Mouse (Mus musculus) liver, embryonic 12.5 days (tissue): ENCODE measurements at regions not wholly inside any gene's neighbourhood (a gene's known extent, or its start where the extent isn't known, plus 50 kb on each side); places are given as distances from the start of the nearest gene placed in this dataset.

ENCODE experiments used
- ATAC-seq: fragments of 200-750 bp; cut with Nextera tagmentation; 2 replicates; pipeline ENCODE4 v1.8.0; 2017; ENCODE audit warnings: moderate number of reproducible peaks, mild to moderate bottlenecking, moderate library complexity
- H3K27ac ChIP-seq: fragments of 300-500 bp; sonication (generic); 2 replicates; pipeline ENCODE4 v1.5.1; 2016; ENCODE audit warnings: mild to moderate bottlenecking
- H3K27me3 ChIP-seq: fragments of 300-500 bp; sonication (generic); replicated peaks from 2 replicates; pipeline ENCODE4 v1.6.1; 2016; ENCODE audit warnings: mild to moderate bottlenecking, moderate library complexity
- H3K36me3 ChIP-seq: fragments of 300-500 bp; sonication (generic); 2 replicates; pipeline ENCODE4 v1.6.1; 2016; ENCODE audit warnings: mild to moderate bottlenecking, moderate library complexity
- H3K4me1 ChIP-seq: fragments of 300-500 bp; sonication (generic); 2 replicates; pipeline ENCODE4 v1.6.1; 2016
- H3K4me2 ChIP-seq: fragments of 300-500 bp; sonication (generic); 2 replicates; pipeline ENCODE4 v1.6.1; 2016; ENCODE audit warnings: mild to moderate bottlenecking, moderate library complexity
- H3K4me3 ChIP-seq: fragments of 300-500 bp; sonication (generic); 2 replicates; pipeline ENCODE4 v1.5.1; 2016; ENCODE audit warnings: mild to moderate bottlenecking, moderate library complexity
- H3K9ac ChIP-seq: fragments of 300-500 bp; sonication (generic); 2 replicates; pipeline ENCODE4 v1.6.1; 2016; ENCODE audit warnings: mild to moderate bottlenecking, moderate library complexity
- H3K9me3 ChIP-seq: fragments of 300-500 bp; sonication (generic); replicated peaks from 2 replicates; pipeline ENCODE4 v1.6.1; 2016; ENCODE audit warnings: mild to moderate bottlenecking, moderate library complexity
- WGBS: fragments of 180-500 bp; shearing (Covaris S2); methylation state at CpG from one replicate; pipeline ENCODE4 v1.1.7; 2016; ENCODE audit not compliant: insufficient replicate concordance; 5-methylcytosine and 5-hydroxymethylcytosine counted together

GRCm38 (mm10) chr2:11416122-11416521 is 137.8 kb downstream of the Pfkfb3 start:
- no peaks in the 10 kb centered on the region for H3K36me3 ChIP-seq
- H3K4me3 ChIP-seq: no peak overlapping the region
- H3K9me3 ChIP-seq: no peaks in the 10 kb centered on the region
- 72% methylated on average over 11 of the region's 11 CpGs for WGBS
- H3K27ac ChIP-seq: no peak overlapping the region
- H3K9ac ChIP-seq: no peak overlapping the region
- no peaks in the 10 kb centered on the region for H3K4me1 ChIP-seq
- H3K4me2 ChIP-seq: no peak overlapping the region
- ATAC-seq: no peak
- H3K27me3 ChIP-seq: no peaks in the 10 kb centered on the region

GRCm38 (mm10) chr2:11412521-11412920 is 141.4 kb downstream of the Pfkfb3 start:
- H3K9ac ChIP-seq: no peak overlapping the region
- H3K9me3 ChIP-seq: no peaks in the 10 kb centered on the region
- H3K27me3 ChIP-seq: no peaks in the 10 kb centered on the region
- no peaks in the 10 kb centered on the region for H3K36me3 ChIP-seq
- no peak overlapping the region for H3K27ac ChIP-seq
- WGBS: 80% methylated on average over 6 of the region's 6 CpGs
- H3K4me3 ChIP-seq: no peak overlapping the region
- ATAC-seq: no peak
- no peaks in the 10 kb centered on the region for H3K4me1 ChIP-seq
- no peak overlapping the region for H3K4me2 ChIP-seq

GRCm38 (mm10) chr2:11408497-11408896 is 145.4 kb downstream of the Pfkfb3 start:
- Histone ChIP-seq H3K36me3 (no peaks in the 10 kb centered on the region), H3K4me3 (no peak overlapping the region), H3K9me3 (no peaks in the 10 kb centered on the region), H3K9ac (no peak overlapping the region), H3K27ac (no peak overlapping the region), H3K27me3 (no peaks in the 10 kb centered on the region), H3K4me2 (no peak overlapping the region), H3K4me1 (no peaks in the 10 kb centered on the region)
- 69% methylated on average over 5 of the region's 6 CpGs for WGBS
- ATAC-seq: no peak

- no peak overlapping the region for H3K9ac ChIP-seq
- H3K27me3 ChIP-seq: no peaks in the 10 kb centered on the region
- no peak overlapping the region for H3K4me2 ChIP-seq
- WGBS: 59% methylated on average over 1 of the region's 1 CpGs
- no peak overlapping the region for H3K27ac ChIP-seq
- ATAC-seq: peak; percentile 46
- H3K36me3 ChIP-seq: no peaks in the 10 kb centered on the region
- H3K4me1 ChIP-seq: no peaks in the 10 kb centered on the region
- H3K4me3 ChIP-seq: no peak overlapping the region
- H3K9me3 ChIP-seq: no peaks in the 10 kb centered on the region
Measured at GRCm38 (mm10) chr2:11406103-11406615, 147.7 kb downstream of the Pfkfb3 start.

- no peaks in the 10 kb centered on the region for H3K27me3 ChIP-seq
- WGBS: 72% methylated on average over 10 of the region's 10 CpGs
- no peaks in the 10 kb centered on the region for H3K36me3 ChIP-seq
- H3K4me1 ChIP-seq: no peaks in the 10 kb centered on the region
- H3K9me3 ChIP-seq: no peaks in the 10 kb centered on the region
- no peak overlapping the region for H3K4me2 ChIP-seq
- no peak overlapping the region for H3K4me3 ChIP-seq
- no peak for ATAC-seq
- H3K9ac ChIP-seq: no peak overlapping the region
- no peak overlapping the region for H3K27ac ChIP-seq
Measured at GRCm38 (mm10) chr2:11402218-11402848, 151.5 kb downstream of the Pfkfb3 start.

- ATAC-seq: no peak
- no peaks in the 10 kb centered on the region for H3K27me3 ChIP-seq
- H3K36me3 ChIP-seq: no peaks in the 10 kb centered on the region
- H3K4me3 ChIP-seq: no peak overlapping the region
- 84% methylated on average over 3 of the region's 3 CpGs for WGBS
- no peak overlapping the region for H3K4me2 ChIP-seq
- no peak overlapping the region for H3K27ac ChIP-seq
- no peak overlapping the region for H3K9ac ChIP-seq
- H3K9me3 ChIP-seq: no peaks in the 10 kb centered on the region
- H3K4me1 ChIP-seq: no peaks in the 10 kb centered on the region
Measured at GRCm38 (mm10) chr2:11399411-11399810, 154.5 kb downstream of the Pfkfb3 start.

- ATAC-seq: no peak
- H3K9ac ChIP-seq: no peak overlapping the region
- H3K27me3 ChIP-seq: no peaks in the 10 kb centered on the region
- H3K9me3 ChIP-seq: no peaks in the 10 kb centered on the region
- no peaks in the 10 kb centered on the region for H3K4me1 ChIP-seq
- H3K4me3 ChIP-seq: no peak overlapping the region
- no peak overlapping the region for H3K4me2 ChIP-seq
- 71% methylated on average over 6 of the region's 6 CpGs for WGBS
- H3K36me3 ChIP-seq: no peaks in the 10 kb centered on the region
- no peak overlapping the region for H3K27ac ChIP-seq
Measured at GRCm38 (mm10) chr2:11398949-11399348, 154.9 kb downstream of the Pfkfb3 start.

- no peak overlapping the region for H3K4me3 ChIP-seq
- no peak overlapping the region for H3K27ac ChIP-seq
- no peaks in the 10 kb centered on the region for H3K36me3 ChIP-seq
- WGBS: 22% methylated on average over 6 of the region's 6 CpGs
- no peaks in the 10 kb centered on the region for H3K4me1 ChIP-seq
- no peak overlapping the region for H3K9ac ChIP-seq
- H3K27me3 ChIP-seq: no peaks in the 10 kb centered on the region
- no peak overlapping the region for H3K4me2 ChIP-seq
- ATAC-seq: no peak
- no peaks in the 10 kb centered on the region for H3K9me3 ChIP-seq
Measured at GRCm38 (mm10) chr2:11398391-11398790, 155.5 kb downstream of the Pfkfb3 start.

- no peaks in the 10 kb centered on the region for H3K27me3 ChIP-seq
- no peak for ATAC-seq
- no peaks in the 10 kb centered on the region for H3K36me3 ChIP-seq
- H3K9ac ChIP-seq: no peak overlapping the region
- no peak overlapping the region for H3K4me2 ChIP-seq
- H3K4me3 ChIP-seq: no peak overlapping the region
- H3K27ac ChIP-seq: no peak overlapping the region
- no peaks in the 10 kb centered on the region for H3K9me3 ChIP-seq
- 61% methylated on average over 3 of the region's 3 CpGs for WGBS
- no peaks in the 10 kb centered on the region for H3K4me1 ChIP-seq
Measured at GRCm38 (mm10) chr2:11396835-11397234, 157.0 kb downstream of the Pfkfb3 start.

GRCm38 (mm10) chr2:11394675-11395349 is 159.1 kb downstream of the Pfkfb3 start:
- H3K4me1 ChIP-seq: no peaks in the 10 kb centered on the region
- no peaks in the 10 kb centered on the region for H3K9me3 ChIP-seq
- no peak overlapping the region for H3K27ac ChIP-seq
- no peak overlapping the region for H3K4me3 ChIP-seq
- WGBS: 30% methylated on average over 5 of the region's 5 CpGs
- H3K9ac ChIP-seq: no peak overlapping the region
- H3K4me2 ChIP-seq: no peak overlapping the region
- ATAC-seq: no peak
- H3K36me3 ChIP-seq: no peaks in the 10 kb centered on the region
- H3K27me3 ChIP-seq: no peaks in the 10 kb centered on the region

- H3K9me3 ChIP-seq: no peaks in the 10 kb centered on the region
- no peaks in the 10 kb centered on the region for H3K27me3 ChIP-seq
- no peak overlapping the region for H3K27ac ChIP-seq
- H3K36me3 ChIP-seq: no peaks in the 10 kb centered on the region
- WGBS: 72% methylated on average over 6 of the region's 6 CpGs
- ATAC-seq: no peak
- no peak overlapping the region for H3K4me2 ChIP-seq
- no peaks in the 10 kb centered on the region for H3K4me1 ChIP-seq
- no peak overlapping the region for H3K4me3 ChIP-seq
- H3K9ac ChIP-seq: no peak overlapping the region
Measured at GRCm38 (mm10) chr2:11391725-11392124, 162.2 kb downstream of the Pfkfb3 start.

- Histone ChIP-seq H3K27me3 (no peaks in the 10 kb centered on the region), H3K4me2 (no peak overlapping the region), H3K9me3 (no peaks in the 10 kb centered on the region), H3K36me3 (no peaks in the 10 kb centered on the region), H3K4me3 (no peak overlapping the region), H3K4me1 (no peaks in the 10 kb centered on the region), H3K9ac (no peak overlapping the region), H3K27ac (no peak overlapping the region)
- WGBS: 20% methylated on average over 6 of the region's 6 CpGs
- no peak for ATAC-seq
Measured at GRCm38 (mm10) chr2:11390667-11391334, 163.1 kb downstream of the Pfkfb3 start.
